Mouse (Mus musculus): ENCODE measurements at regions not wholly inside any gene's neighbourhood (a gene's known extent, or its start where the extent isn't known, plus 50 kb on each side); places are given as distances from the start of the nearest gene placed in this dataset.
"Not testable (repeated sequence)": the region's sequence is repeated elsewhere in the genome, so short reads cannot be mapped to it uniquely, and the experiment has no call there.

- not testable (repeated sequence) for H3K27me3 ChIP-seq (ENCODE audit: control insufficient read depth, insufficient read depth, low read length); H3K9ac ChIP-seq (replicated peaks; ENCODE audit: low read depth, low read length)
- WGBS = 91% methylated on average over 4 of the region's 4 CpGs
Observed at GRCm38 (mm10) chr14:87683091-87683806, 266.8 kb downstream of the Tdrd3 start.

DNA sequence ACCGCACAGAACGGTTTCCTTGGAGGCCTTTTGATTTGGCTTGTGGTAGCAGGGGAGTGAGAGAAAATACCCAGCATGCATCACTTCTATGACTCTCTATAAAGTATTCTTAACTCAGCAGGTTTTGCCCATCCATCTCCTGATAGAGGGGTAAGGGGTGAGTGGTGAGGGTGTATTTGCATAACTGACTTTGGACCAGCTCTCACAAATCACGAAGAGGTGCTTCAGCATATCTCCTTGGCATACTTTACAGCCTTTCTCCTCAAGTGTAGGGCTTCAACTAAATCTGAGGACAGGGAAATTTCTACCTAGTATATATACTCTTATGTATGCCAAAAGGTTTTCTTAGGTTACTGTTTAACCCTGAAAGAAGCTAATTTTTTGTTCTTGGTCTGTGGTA lies 273.4 kb downstream of the Tdrd3 start:
- Histone ChIP-seq H3K27ac (ENCODE audit: low read length) (no peak overlapping the region), H3K27me3 (ENCODE audit: control insufficient read depth, insufficient read depth, low read length) (no peaks in the 10 kb centered on the region), H3K4me1 (ENCODE audit: control insufficient read depth, insufficient read depth, low read length) (no peaks in the 10 kb centered on the region), H3K4me3 (ENCODE audit: low read depth, low read length) (no peak overlapping the region), H3K4me2 (replicated peaks; ENCODE audit: low read depth, low read length) (no peak overlapping the region), H3K9ac (replicated peaks; ENCODE audit: low read depth, low read length) (no peak overlapping the region), H3K9me3 (ENCODE audit: control insufficient read depth, low read depth, low read length) (no peaks in the 10 kb centered on the region), H3K36me3 (ENCODE audit: control insufficient read depth, insufficient read depth, low read length) (no peaks in the 10 kb centered on the region)
- no peak for ATAC-seq (ENCODE audit: insufficient number of reproducible peaks, insufficient read depth, low FRiP score, low read depth)
- 82% methylated on average over 3 of the region's 3 CpGs for WGBS

More at GRCm38 (mm10) chr14:87683091-87683806, 266.8 kb downstream of the Tdrd3 start:
- H3K4me1 ChIP-seq (ENCODE audit: control insufficient read depth, insufficient read depth, low read length); H3K4me3 ChIP-seq (ENCODE audit: low read depth, low read length); H3K27ac ChIP-seq (ENCODE audit: low read length); H3K9me3 ChIP-seq (ENCODE audit: control insufficient read depth, low read depth, low read length); H3K4me2 ChIP-seq (replicated peaks; ENCODE audit: low read depth, low read length); ATAC-seq (ENCODE audit: insufficient number of reproducible peaks, insufficient read depth, low FRiP score, low read depth); H3K36me3 ChIP-seq (ENCODE audit: control insufficient read depth, insufficient read depth, low read length): not testable (repeated sequence)

GRCm38 (mm10) chr14:87736456-87736855 lies 320.0 kb downstream of the Tdrd3 start:
- no peak overlapping the region for H3K27ac ChIP-seq (ENCODE audit: low read length)
- 81% methylated on average over 1 of the region's 1 CpGs for WGBS

DNA sequence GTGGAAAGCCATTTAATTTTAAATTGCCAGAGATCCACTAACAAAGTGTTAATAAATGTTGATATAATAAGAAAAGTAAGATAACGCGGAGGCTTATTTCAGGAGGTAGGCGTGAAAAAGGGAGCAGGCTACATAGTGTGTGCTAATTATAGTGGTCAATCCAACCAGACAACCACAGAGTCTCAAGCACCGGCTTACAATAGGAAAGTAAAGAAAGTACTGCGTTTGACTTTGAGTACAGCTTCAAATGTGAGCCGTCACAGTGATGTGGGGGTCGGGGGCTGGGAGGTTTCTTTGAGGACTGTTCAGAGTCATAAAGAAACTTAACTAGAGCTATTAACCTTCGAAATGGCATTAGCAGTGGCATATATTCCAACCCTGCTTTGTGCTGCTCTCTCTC lies 329.1 kb downstream of the Tdrd3 start:
- Histone ChIP-seq H3K36me3 (ENCODE audit: control insufficient read depth, insufficient read depth, low read length) (no peaks in the 10 kb centered on the region), H3K4me3 (ENCODE audit: low read depth, low read length) (no peak overlapping the region), H3K27ac (ENCODE audit: low read length) (no peak overlapping the region), H3K4me2 (replicated peaks; ENCODE audit: low read depth, low read length) (no peak overlapping the region), H3K9ac (replicated peaks; ENCODE audit: low read depth, low read length) (no peak overlapping the region), H3K27me3 (ENCODE audit: control insufficient read depth, insufficient read depth, low read length) (no peaks in the 10 kb centered on the region), H3K9me3 (ENCODE audit: control insufficient read depth, low read depth, low read length) (no peaks in the 10 kb centered on the region), H3K4me1 (ENCODE audit: control insufficient read depth, insufficient read depth, low read length) (no peaks in the 10 kb centered on the region)
- WGBS = 74% methylated on average over 8 of the region's 8 CpGs
- no peak for ATAC-seq (ENCODE audit: insufficient number of reproducible peaks, insufficient read depth, low FRiP score, low read depth)

More at GRCm38 (mm10) chr14:87736456-87736855, 320.0 kb downstream of the Tdrd3 start:
- no peaks in the 10 kb centered on the region for H3K4me1 ChIP-seq (ENCODE audit: control insufficient read depth, insufficient read depth, low read length)
- H3K9ac ChIP-seq (replicated peaks; ENCODE audit: low read depth, low read length) = no peak overlapping the region
- H3K4me3 ChIP-seq (ENCODE audit: low read depth, low read length) = no peak overlapping the region
- H3K36me3 ChIP-seq (ENCODE audit: control insufficient read depth, insufficient read depth, low read length) = no peaks in the 10 kb centered on the region
- H3K9me3 ChIP-seq (ENCODE audit: control insufficient read depth, low read depth, low read length) = no peaks in the 10 kb centered on the region
- H3K4me2 ChIP-seq (replicated peaks; ENCODE audit: low read depth, low read length) = no peak overlapping the region
- no peak for ATAC-seq (ENCODE audit: insufficient number of reproducible peaks, insufficient read depth, low FRiP score, low read depth)
- no peaks in the 10 kb centered on the region for H3K27me3 ChIP-seq (ENCODE audit: control insufficient read depth, insufficient read depth, low read length)

DNA sequence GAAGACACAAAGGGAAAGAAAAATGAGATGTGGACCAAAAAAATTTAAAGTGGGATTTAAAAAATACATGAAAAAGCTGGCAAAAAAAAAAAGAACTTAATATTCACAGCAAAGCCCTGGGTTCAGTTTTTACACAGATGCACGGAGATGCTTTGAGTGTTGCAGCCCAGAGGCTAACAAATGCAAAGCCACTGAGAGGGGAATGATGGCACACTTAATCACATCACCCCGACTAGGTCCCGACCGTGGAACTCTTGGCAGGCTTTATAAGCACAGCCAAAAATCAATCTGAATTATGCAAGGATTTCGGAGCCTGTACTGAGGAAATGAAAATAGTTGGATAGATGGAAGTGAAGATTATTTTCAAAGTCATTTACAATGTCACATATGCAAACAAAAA lies 329.6 kb downstream of the Tdrd3 start:
- no peak for ATAC-seq (ENCODE audit: insufficient number of reproducible peaks, insufficient read depth, low FRiP score, low read depth)
- Histone ChIP-seq H3K9ac (replicated peaks; ENCODE audit: low read depth, low read length) (no peak overlapping the region), H3K36me3 (ENCODE audit: control insufficient read depth, insufficient read depth, low read length) (no peaks in the 10 kb centered on the region), H3K27me3 (ENCODE audit: control insufficient read depth, insufficient read depth, low read length) (no peaks in the 10 kb centered on the region), H3K4me3 (ENCODE audit: low read depth, low read length) (no peak overlapping the region), H3K27ac (ENCODE audit: low read length) (no peak overlapping the region), H3K4me1 (ENCODE audit: control insufficient read depth, insufficient read depth, low read length) (no peaks in the 10 kb centered on the region), H3K4me2 (replicated peaks; ENCODE audit: low read depth, low read length) (no peak overlapping the region), H3K9me3 (ENCODE audit: control insufficient read depth, low read depth, low read length) (no peaks in the 10 kb centered on the region)
- 55% methylated on average over 5 of the region's 5 CpGs for WGBS

- ATAC-seq (ENCODE audit: insufficient number of reproducible peaks, insufficient read depth, low FRiP score, low read depth) = no peak
- H3K36me3 ChIP-seq (ENCODE audit: control insufficient read depth, insufficient read depth, low read length) = no peaks in the 10 kb centered on the region
- H3K4me2 ChIP-seq (replicated peaks; ENCODE audit: low read depth, low read length) = no peak overlapping the region
- no peaks in the 10 kb centered on the region for H3K27me3 ChIP-seq (ENCODE audit: control insufficient read depth, insufficient read depth, low read length)
- H3K4me1 ChIP-seq (ENCODE audit: control insufficient read depth, insufficient read depth, low read length) = no peaks in the 10 kb centered on the region
- 76% methylated on average over 3 of the region's 3 CpGs for WGBS
- H3K9ac ChIP-seq (replicated peaks; ENCODE audit: low read depth, low read length) = no peak overlapping the region
- H3K9me3 ChIP-seq (ENCODE audit: control insufficient read depth, low read depth, low read length) = no peaks in the 10 kb centered on the region
- H3K4me3 ChIP-seq (ENCODE audit: low read depth, low read length) = no peak overlapping the region
- H3K27ac ChIP-seq (ENCODE audit: low read length) = no peak overlapping the region
Observed at GRCm38 (mm10) chr14:87749068-87749467, 332.6 kb downstream of the Tdrd3 start.

GRCm38 (mm10) chr14:87749762-87750161 lies 333.3 kb downstream of the Tdrd3 start:
- no peak overlapping the region for H3K4me2 ChIP-seq (replicated peaks; ENCODE audit: low read depth, low read length)
- H3K4me1 ChIP-seq (ENCODE audit: control insufficient read depth, insufficient read depth, low read length) = no peaks in the 10 kb centered on the region
- no peak overlapping the region for H3K9ac ChIP-seq (replicated peaks; ENCODE audit: low read depth, low read length)
- no peaks in the 10 kb centered on the region for H3K27me3 ChIP-seq (ENCODE audit: control insufficient read depth, insufficient read depth, low read length)
- no peak overlapping the region for H3K27ac ChIP-seq (ENCODE audit: low read length)
- ATAC-seq (ENCODE audit: insufficient number of reproducible peaks, insufficient read depth, low FRiP score, low read depth) = no peak
- no peak overlapping the region for H3K4me3 ChIP-seq (ENCODE audit: low read depth, low read length)
- H3K36me3 ChIP-seq (ENCODE audit: control insufficient read depth, insufficient read depth, low read length) = no peaks in the 10 kb centered on the region
- H3K9me3 ChIP-seq (ENCODE audit: control insufficient read depth, low read depth, low read length) = no peaks in the 10 kb centered on the region

DNA sequence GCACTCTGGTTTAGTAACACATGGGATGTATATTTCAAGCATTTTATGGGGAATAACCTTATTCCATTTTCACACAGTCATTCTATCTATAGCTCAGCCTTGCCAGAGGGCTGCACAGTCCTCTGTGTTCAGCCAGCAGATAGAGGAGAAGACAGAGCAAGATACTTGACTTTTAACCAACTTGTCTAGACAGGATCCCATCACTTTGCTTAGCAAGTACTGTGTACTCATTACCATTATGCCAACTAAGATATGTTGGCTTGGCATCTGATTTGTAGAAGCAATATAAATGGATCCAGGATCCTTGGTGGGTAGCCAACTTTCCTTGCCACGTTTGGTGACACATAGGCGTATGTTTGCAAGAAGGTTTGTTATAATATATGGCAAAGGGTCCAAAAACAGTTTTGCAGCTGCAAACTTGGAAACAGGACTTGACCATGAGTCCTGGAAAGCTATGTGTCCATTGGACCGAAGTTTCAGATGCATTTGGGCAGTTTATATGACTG lies 334.3 kb downstream of the Tdrd3 start:
- no peaks in the 10 kb centered on the region for H3K36me3 ChIP-seq (ENCODE audit: control insufficient read depth, insufficient read depth, low read length)
- no peak overlapping the region for H3K27ac ChIP-seq (ENCODE audit: low read length)
- no peaks in the 10 kb centered on the region for H3K9me3 ChIP-seq (ENCODE audit: control insufficient read depth, low read depth, low read length)
- H3K4me3 ChIP-seq (ENCODE audit: low read depth, low read length) = no peak overlapping the region
- no peaks in the 10 kb centered on the region for H3K4me1 ChIP-seq (ENCODE audit: control insufficient read depth, insufficient read depth, low read length)
- H3K27me3 ChIP-seq (ENCODE audit: control insufficient read depth, insufficient read depth, low read length) = no peaks in the 10 kb centered on the region
- no peak for ATAC-seq (ENCODE audit: insufficient number of reproducible peaks, insufficient read depth, low FRiP score, low read depth)
- H3K9ac ChIP-seq (replicated peaks; ENCODE audit: low read depth, low read length) = no peak overlapping the region
- 80% methylated on average over 3 of the region's 3 CpGs for WGBS
- H3K4me2 ChIP-seq (replicated peaks; ENCODE audit: low read depth, low read length) = no peak overlapping the region

- no peak for ATAC-seq (ENCODE audit: insufficient number of reproducible peaks, insufficient read depth, low FRiP score, low read depth)
- H3K4me1 ChIP-seq (ENCODE audit: control insufficient read depth, insufficient read depth, low read length) = no peaks in the 10 kb centered on the region
- no peak overlapping the region for H3K4me3 ChIP-seq (ENCODE audit: low read depth, low read length)
- H3K9ac ChIP-seq (replicated peaks; ENCODE audit: low read depth, low read length) = no peak overlapping the region
- no peaks in the 10 kb centered on the region for H3K9me3 ChIP-seq (ENCODE audit: control insufficient read depth, low read depth, low read length)
- no peak overlapping the region for H3K27ac ChIP-seq (ENCODE audit: low read length)
- no peak overlapping the region for H3K4me2 ChIP-seq (replicated peaks; ENCODE audit: low read depth, low read length)
- H3K36me3 ChIP-seq (ENCODE audit: control insufficient read depth, insufficient read depth, low read length) = no peaks in the 10 kb centered on the region
- WGBS = 41% methylated on average over 4 of the region's 4 CpGs
- H3K27me3 ChIP-seq (ENCODE audit: control insufficient read depth, insufficient read depth, low read length) = no peaks in the 10 kb centered on the region
Observed at GRCm38 (mm10) chr14:87754744-87755143, 338.3 kb downstream of the Tdrd3 start.
